ENCODE assay signal across 11 mouse cellular contexts in the genomic region with DNA sequence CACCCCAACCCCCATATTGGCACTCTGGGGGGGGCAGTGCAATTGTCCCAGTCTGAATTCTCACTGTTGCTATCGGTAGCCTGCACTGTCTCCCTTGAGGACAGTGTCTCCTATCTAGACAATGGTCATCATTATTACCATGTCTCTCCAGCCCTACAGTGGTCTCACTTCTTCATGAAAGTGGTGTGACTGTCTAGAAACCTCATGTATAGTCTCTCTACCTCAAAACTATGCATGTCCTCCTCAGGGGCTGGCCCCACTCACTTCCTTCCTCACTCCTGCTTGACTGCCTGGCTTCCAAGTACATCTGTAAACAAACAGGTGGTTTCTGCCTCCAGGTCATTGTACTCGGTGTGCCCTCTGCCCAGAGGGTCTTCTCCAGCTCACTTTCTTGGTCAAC.
"Had no signal": no experiment of that assay in that cellular context is flagged by ENCODE, and none has a peak within 500 bp of the region (broad histone marks: within the 10 kb centered on the region; RNA-seq: fewer than 3 reads in every experiment).

No protein-coding gene starts in this region.

- H3K27ac ChIP-seq: kidney, embryonic 15.5 days; limb, embryonic 15.5 days; liver, embryonic 13.5 days; midbrain, embryonic 15.5 days; neural tube, embryonic 12.5 days; stomach, embryonic 15.5 days had no signal

- DNase-seq: layer of hippocampus, adult 9-11 months; layer of hippocampus, postnatal 36 days; liver, embryonic 13.5 days; retina, postnatal 1 day; right cerebral cortex, postnatal 4 days; thymus, adult 2 months had no signal

- H3K4me2 ChIP-seq: kidney, embryonic 15.5 days; limb, embryonic 15.5 days; liver, embryonic 13.5 days; midbrain, embryonic 15.5 days; neural tube, embryonic 12.5 days; stomach, embryonic 15.5 days had no signal

- H3K9me3 ChIP-seq: kidney, embryonic 15.5 days; limb, embryonic 15.5 days; liver, embryonic 13.5 days; midbrain, embryonic 15.5 days; neural tube, embryonic 12.5 days; stomach, embryonic 15.5 days had no signal

- H3K36me3 ChIP-seq: kidney, embryonic 15.5 days; limb, embryonic 15.5 days; liver, embryonic 13.5 days; midbrain, embryonic 15.5 days; neural tube, embryonic 12.5 days; stomach, embryonic 15.5 days had no signal

- H3K9ac ChIP-seq: kidney, embryonic 15.5 days; limb, embryonic 15.5 days; liver, embryonic 13.5 days; midbrain, embryonic 15.5 days; neural tube, embryonic 12.5 days; stomach, embryonic 15.5 days had no signal

- H3K27me3 ChIP-seq: kidney, embryonic 15.5 days; limb, embryonic 15.5 days; liver, embryonic 13.5 days; midbrain, embryonic 15.5 days; neural tube, embryonic 12.5 days; stomach, embryonic 15.5 days had no signal

- H3K4me3 ChIP-seq: kidney, embryonic 15.5 days; limb, embryonic 15.5 days; liver, embryonic 13.5 days; midbrain, embryonic 15.5 days; neural tube, embryonic 12.5 days; stomach, embryonic 15.5 days had no signal
